Mouse (Mus musculus) forebrain, embryonic 12.5 days (tissue): ENCODE data around the gene Gpc6. TPM values are rescaled to one million over a fixed set of nuclear protein-coding genes. Genes with fewer than 3 reads are reported as not detected.
A peak's percentile ranks its signal among the peaks of the same experiment; 100 is the strongest.

Experiments
- ATAC-seq: fragments of 200-750 bp; cut with Nextera tagmentation; 2 replicates; pipeline ENCODE4 v1.8.0; 2017; ENCODE audit warnings: moderate TSS enrichment; ENCODE audit not compliant: low FRiP score
- H3K27ac ChIP-seq: fragments of 300-500 bp; sonication (generic); 2 replicates; pipeline ENCODE4 v1.5.1; 2016; ENCODE audit warnings: mild to moderate bottlenecking
- H3K27me3 ChIP-seq: fragments of 300-500 bp; sonication (generic); 2 replicates; pipeline ENCODE4 v1.6.1; 2016; ENCODE audit warnings: mild to moderate bottlenecking
- H3K36me3 ChIP-seq: fragments of 300-500 bp; sonication (generic); replicated peaks from 2 replicates; pipeline ENCODE4 v1.6.1; 2016; ENCODE audit warnings: mild to moderate bottlenecking
- H3K4me1 ChIP-seq: fragments of 300-500 bp; sonication (generic); 2 replicates; pipeline ENCODE4 v1.6.1; 2016
- H3K4me2 ChIP-seq: fragments of 300-500 bp; sonication (generic); 2 replicates; pipeline ENCODE4 v1.6.1; 2016; ENCODE audit warnings: mild to moderate bottlenecking, moderate library complexity
- H3K4me3 ChIP-seq: fragments of 300-500 bp; sonication (generic); replicated peaks from 2 replicates; pipeline ENCODE4 v1.5.1; 2016; ENCODE audit warnings: mild to moderate bottlenecking
- H3K9ac ChIP-seq: fragments of 300-500 bp; sonication (generic); 2 replicates; pipeline ENCODE4 v1.6.1; 2016; ENCODE audit warnings: mild to moderate bottlenecking
- H3K9me3 ChIP-seq: fragments of 300-500 bp; sonication (generic); 2 replicates; pipeline ENCODE4 v1.6.1; 2016
- WGBS: fragments of 180-500 bp; shearing (Covaris S2); methylation state at CpG from one replicate; pipeline ENCODE4 v1.1.7; 2016; 5-methylcytosine and 5-hydroxymethylcytosine counted together
- polyA plus RNA-seq: library from polyadenylated mRNA; unstranded; fragments of >200 nt; fragmentation: Nextera tagmentation; extraction: Ambion mirVana; gene quantifications from 2 replicates; pipeline ENCODE4 v1.2.1, GENCODE M21; 2016

The Gpc6 gene
- polyA plus RNA-seq, 1 experiment from 2014 or later: 37.7 TPM

DNA sequence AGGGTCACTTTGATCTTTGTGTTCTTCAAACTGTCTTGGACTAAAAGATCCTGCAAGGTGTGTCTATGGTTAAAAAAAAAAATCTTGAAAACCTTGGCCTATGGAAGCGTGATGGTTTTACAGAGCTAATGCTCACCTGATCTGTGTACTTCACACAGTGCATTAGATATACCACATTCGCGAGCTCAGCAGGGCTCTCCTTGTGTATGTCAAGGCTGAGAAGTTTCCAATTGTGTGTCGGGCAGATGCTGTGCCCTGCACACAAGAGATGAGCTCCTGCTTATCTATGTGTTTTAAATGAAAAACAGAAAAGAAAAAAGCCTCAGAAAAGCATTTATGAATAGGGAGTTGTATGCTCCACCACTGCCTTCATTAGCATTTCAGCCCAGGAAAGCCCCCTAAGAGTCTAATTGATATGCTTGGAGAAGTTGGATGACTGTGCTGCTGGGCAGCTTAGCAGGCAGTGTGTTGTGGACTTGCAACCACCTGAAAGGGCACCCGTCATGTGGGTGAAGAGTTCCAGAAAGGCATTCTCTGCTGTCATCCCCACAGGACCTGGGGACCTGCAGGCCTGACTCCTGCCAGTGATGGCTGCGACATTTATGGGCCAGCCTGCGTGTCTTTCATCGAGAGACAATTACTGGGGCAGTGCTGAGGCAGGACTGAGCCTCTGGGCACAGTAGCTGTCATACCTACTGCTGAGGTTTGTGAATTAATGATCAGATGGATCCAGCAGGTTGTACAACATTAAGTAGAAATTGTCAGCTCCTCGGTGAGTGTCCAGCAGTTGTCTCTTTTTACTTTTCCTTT, 436.2 kb downstream of the Gpc6 start:
- Histone ChIP-seq H3K9ac (no peak overlapping the region), H3K27me3 (no peaks in the 10 kb centered on the region), H3K36me3 (no peaks in the 10 kb centered on the region), H3K4me2 (no peak overlapping the region), H3K9me3 (no peaks in the 10 kb centered on the region), H3K4me1 (peaks cover 6% of the 10 kb centered on the region), H3K4me3 (no peak overlapping the region), H3K27ac (no peak overlapping the region)
- 70% methylated on average over 9 of the region's 9 CpGs for WGBS
- no peak for ATAC-seq

DNA sequence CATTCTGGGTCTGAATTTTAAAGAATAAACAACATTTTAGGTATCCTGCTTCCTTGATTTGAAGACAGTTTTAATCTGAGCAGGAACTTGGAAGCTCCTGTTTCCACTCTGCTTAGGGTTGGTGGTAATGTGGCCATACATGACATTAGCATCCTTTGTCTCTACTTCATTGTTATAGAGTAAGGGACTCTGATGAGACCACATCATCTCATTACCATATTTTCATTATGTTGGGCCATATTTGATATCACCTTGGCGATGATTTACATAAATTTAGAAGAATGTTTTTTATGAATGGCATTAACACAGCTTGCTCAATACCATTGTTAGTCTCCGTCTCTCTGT, 436.8 kb downstream of the Gpc6 start:
- ATAC-seq: no peak
- 86% methylated on average over 2 of the region's 2 CpGs for WGBS
- no peaks in the 10 kb centered on the region for H3K27me3 ChIP-seq

DNA sequence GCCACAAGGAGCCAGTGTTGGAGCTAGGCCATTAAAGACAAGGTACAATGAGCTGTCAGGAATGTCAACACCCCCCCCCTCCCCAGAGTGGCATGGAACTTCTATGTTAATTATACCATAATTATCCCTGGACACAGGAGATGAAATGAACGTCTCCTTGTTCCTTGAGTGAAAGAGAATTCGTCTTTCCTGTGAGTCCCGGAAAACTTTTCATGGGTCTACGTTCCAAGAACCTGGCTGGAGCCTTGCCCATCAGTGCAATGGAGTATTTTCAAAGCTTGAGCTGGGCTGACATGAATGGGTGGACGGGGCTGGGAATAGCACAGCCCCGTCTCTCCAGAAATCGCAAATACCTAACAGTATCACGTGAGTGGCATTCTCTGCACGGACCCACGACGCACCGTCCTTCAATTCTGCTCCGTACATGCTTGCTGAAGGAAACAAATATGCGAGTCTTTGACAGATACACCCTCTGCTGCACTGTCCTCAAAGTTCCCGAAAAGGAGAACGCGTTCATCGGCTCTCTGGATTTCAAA, 444.3 kb downstream of the Gpc6 start:
- Histone ChIP-seq H3K9ac (no peak overlapping the region), H3K4me2 (no peak overlapping the region), H3K27me3 (no peaks in the 10 kb centered on the region), H3K27ac (no peak overlapping the region), H3K36me3 (no peaks in the 10 kb centered on the region), H3K9me3 (no peaks in the 10 kb centered on the region), H3K4me1 (no peaks in the 10 kb centered on the region; the same call in 1 of the 2 replicates), H3K4me3 (no peak overlapping the region)
- 73% methylated on average over 18 of the region's 18 CpGs for WGBS
- peak; percentile 44; the same call in 1 of the 2 replicates for ATAC-seq

More for the DNA sequence above, 436.8 kb downstream of the Gpc6 start:
- H3K9ac ChIP-seq: no peak overlapping the region
- H3K36me3 ChIP-seq: no peaks in the 10 kb centered on the region
- H3K4me1 ChIP-seq: peaks cover 6% of the 10 kb centered on the region
- H3K4me3 ChIP-seq: no peak overlapping the region
- no peak overlapping the region for H3K4me2 ChIP-seq
- no peak overlapping the region for H3K27ac ChIP-seq
- no peaks in the 10 kb centered on the region for H3K9me3 ChIP-seq

DNA sequence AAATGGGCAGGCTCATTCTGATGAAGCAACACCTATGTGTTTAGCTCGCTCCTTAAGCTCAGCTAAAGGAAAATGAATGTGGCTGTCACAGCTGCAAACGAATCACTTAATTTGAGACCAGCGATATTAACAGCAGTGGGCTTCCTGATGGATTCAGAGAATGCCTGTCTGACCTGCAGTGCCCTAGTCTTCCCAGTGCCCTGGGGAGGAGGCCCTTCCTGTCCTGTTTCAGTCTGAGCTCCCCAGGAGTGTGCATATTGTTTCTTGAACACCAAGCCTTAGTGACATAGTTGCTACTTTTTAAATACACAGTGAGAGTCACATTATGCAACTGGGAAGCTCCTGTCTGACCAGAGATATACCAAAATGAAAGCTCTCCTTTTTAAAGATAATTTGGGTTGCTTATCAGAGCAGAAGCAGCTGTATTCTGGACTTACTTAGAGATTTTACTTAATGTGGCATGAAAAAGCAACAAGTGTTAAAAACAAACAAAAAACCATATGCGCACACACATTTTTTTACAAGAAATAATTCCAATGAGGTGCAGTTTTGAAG, 451.8 kb downstream of the Gpc6 start:
- Histone ChIP-seq H3K27me3 (no peaks in the 10 kb centered on the region), H3K27ac (no peak overlapping the region), H3K4me2 (no peak overlapping the region), H3K36me3 (no peaks in the 10 kb centered on the region), H3K9me3 (no peaks in the 10 kb centered on the region), H3K9ac (no peak overlapping the region), H3K4me3 (no peak overlapping the region), H3K4me1 (peaks cover 3% of the 10 kb centered on the region; the same call in 1 of the 2 replicates)
- no peak for ATAC-seq
- WGBS: 46% methylated on average over 4 of the region's 4 CpGs

DNA sequence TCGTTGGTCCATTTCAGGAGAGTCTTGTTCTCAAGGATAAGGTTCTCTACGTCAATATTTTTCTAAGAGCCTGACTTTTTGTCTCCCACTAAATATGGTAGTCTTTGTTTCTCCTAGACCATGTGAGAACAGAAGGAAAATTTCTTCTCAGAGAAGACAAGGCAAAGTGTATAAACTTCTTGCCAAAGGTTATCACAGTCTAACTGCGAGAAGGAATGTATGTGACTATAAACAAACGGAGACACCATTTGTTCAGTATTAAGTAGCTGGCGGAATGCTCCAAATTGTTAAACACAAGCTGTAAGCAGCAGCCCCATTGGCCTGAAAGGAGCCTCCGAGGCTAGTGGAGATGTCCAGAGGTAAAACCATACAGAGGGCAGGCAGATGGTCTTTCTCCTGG, 454.9 kb downstream of the Gpc6 start:
- H3K27ac ChIP-seq: no peak overlapping the region
- no peaks in the 10 kb centered on the region for H3K36me3 ChIP-seq
- H3K9ac ChIP-seq: no peak overlapping the region
- 88% methylated on average over 6 of the region's 6 CpGs for WGBS
- no peak overlapping the region for H3K4me2 ChIP-seq
- no peak for ATAC-seq
- no peak overlapping the region for H3K4me3 ChIP-seq
- H3K27me3 ChIP-seq: no peaks in the 10 kb centered on the region
- peaks cover 8% of the 10 kb centered on the region for H3K4me1 ChIP-seq
- H3K9me3 ChIP-seq: no peaks in the 10 kb centered on the region

DNA sequence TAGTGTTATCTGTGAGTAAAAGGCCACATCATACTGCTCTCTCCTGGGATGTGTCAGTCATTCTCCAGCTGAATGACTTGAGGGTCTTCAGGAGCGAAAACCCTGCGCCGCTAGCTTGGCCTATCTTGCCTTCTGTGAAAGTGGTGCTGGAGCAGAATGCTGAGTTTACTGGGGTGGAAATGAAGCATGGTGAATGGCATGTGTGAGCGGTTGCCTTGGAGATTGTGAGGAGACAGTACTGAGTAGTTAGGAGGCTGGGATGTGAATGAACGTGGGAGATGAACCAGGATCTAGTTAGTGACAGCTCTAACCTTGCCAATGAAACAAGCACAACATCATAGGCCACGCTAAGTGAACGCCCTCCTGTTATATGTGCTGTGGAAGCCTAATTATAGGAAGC, 458.1 kb downstream of the Gpc6 start:
- no peak overlapping the region for H3K4me2 ChIP-seq
- WGBS: 63% methylated on average over 7 of the region's 7 CpGs
- no peaks in the 10 kb centered on the region for H3K27me3 ChIP-seq
- peak; percentile 69; the same call in 1 of the 2 replicates for ATAC-seq
- no peaks in the 10 kb centered on the region for H3K36me3 ChIP-seq
- H3K4me1 ChIP-seq: peaks cover 5% of the 10 kb centered on the region; the same call in 1 of the 2 replicates
- no peak overlapping the region for H3K9ac ChIP-seq
- no peak overlapping the region for H3K27ac ChIP-seq
- H3K9me3 ChIP-seq: no peaks in the 10 kb centered on the region
- no peak overlapping the region for H3K4me3 ChIP-seq

DNA sequence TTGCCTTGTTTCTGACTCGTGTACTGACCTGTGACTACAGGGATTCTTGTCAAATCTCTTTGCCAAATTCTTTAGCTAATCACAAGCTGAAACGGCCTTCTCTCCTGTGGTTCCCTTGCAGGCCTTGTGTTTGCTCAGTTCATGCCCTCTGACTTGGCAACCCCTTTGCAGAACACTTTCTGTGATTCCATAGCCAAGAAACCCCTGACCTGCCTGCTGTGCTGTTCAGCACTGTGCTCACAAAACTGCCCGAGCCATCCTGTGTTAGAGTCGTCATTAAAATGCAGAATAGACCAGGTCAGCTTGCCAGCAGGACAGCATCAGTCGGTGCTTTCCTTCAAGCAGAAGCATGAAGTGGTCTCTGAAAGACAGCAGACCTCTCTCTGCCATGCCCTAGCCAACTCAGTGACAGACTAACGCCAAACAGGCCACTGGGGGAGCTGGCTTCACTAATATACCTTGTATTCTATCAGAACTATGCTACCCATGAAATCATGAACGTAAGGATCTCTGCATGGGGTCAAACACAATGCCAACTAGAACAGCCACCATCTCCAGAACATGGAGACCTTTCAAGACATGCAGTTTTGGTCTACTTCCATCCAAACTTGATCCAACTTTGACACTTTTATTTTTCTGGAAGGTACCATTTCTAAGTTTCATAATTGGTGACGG, 459.1 kb downstream of the Gpc6 start:
- 59% methylated on average over 8 of the region's 8 CpGs for WGBS

DNA sequence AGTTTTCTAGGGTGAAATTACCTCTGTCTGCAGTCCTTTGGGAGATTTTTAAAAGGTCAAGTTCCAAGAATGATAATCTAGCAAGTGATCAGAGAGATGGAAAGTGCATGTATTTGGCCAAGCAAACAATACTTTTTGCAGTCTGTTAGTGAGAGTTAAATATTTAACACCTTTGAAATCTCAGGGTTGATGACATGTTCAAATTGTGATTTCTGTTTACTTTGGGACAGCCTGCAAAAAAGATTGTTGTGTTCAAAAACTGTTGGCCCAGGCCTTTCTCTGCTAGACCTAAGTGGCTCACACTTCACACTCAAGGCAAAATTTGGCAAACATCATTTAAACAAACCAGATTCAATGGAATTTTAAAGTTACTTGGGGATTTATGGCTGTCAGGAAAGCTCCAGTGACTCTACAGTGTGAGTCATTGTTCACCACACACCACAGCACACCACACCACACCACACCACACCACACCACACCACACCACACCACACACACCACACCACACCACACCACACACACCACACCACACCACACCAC, 460.7 kb downstream of the Gpc6 start:
- H3K27me3 ChIP-seq: no peaks in the 10 kb centered on the region
- ATAC-seq: no peak
- no peaks in the 10 kb centered on the region for H3K9me3 ChIP-seq
- no peak overlapping the region for H3K4me3 ChIP-seq
- H3K9ac ChIP-seq: no peak overlapping the region
- no peaks in the 10 kb centered on the region for H3K36me3 ChIP-seq
- peaks cover 5% of the 10 kb centered on the region; the same call in 1 of the 2 replicates for H3K4me1 ChIP-seq
- H3K27ac ChIP-seq: no peak overlapping the region
- H3K4me2 ChIP-seq: no peak overlapping the region

More for the DNA sequence above, 459.1 kb downstream of the Gpc6 start:
- peaks cover 5% of the 10 kb centered on the region; the same call in 1 of the 2 replicates for H3K4me1 ChIP-seq
- no peaks in the 10 kb centered on the region for H3K36me3 ChIP-seq
- H3K9me3 ChIP-seq: no peaks in the 10 kb centered on the region
- no peak overlapping the region for H3K4me3 ChIP-seq
- H3K9ac ChIP-seq: no peak overlapping the region
- no peak for ATAC-seq
- no peak overlapping the region for H3K27ac ChIP-seq
- H3K4me2 ChIP-seq: no peak overlapping the region
- H3K27me3 ChIP-seq: no peaks in the 10 kb centered on the region

DNA sequence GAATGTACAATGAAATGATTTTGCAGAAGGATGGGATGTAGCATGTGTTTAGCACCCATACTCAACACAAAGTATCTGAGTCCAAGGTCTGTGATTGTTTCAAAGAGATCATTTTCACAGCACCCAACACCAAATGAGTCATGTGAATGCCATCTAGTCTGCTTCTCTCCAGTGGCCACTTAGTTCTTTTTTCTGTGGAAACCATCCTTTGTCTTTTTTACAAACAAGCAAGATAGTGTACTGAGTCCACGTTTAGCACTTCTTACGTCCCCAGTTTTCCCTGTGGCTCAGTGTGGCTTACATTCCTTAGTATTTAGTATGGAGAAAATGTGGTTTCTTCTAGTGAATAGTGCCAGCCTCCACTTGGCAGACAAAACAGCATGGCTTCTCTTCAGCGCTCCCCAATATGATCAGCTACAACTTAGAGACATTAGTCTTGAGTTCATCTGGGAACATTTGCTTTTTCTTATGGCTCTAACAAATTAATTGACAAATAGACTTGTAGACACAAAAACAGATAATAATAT, 465.7 kb downstream of the Gpc6 start:
- ATAC-seq: no peak
- Histone ChIP-seq H3K27me3 (no peaks in the 10 kb centered on the region), H3K4me2 (no peak overlapping the region), H3K9me3 (no peaks in the 10 kb centered on the region), H3K9ac (no peak overlapping the region), H3K36me3 (no peaks in the 10 kb centered on the region), H3K4me1 (no peaks in the 10 kb centered on the region), H3K4me3 (no peak overlapping the region), H3K27ac (no peak overlapping the region)
- WGBS: 88% methylated on average over 3 of the region's 3 CpGs

DNA sequence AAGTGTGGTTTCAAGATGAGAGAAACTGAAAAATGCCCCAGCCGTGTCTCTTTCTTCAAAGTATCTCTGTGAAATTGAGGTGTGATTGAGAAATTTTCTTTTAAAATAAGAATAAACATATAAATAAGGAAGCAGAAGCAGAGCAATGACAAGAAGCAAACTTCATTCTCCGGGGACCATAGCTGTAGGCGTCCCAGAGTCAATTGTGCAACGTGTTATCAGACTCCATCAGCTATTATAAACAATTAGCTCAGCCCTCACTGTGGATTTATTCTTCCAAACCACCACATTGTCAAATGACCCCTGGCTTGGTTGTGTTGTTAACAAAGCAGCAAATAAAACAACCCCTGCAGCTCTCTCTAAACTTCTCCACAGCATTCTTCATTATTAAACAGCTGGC, 466.3 kb downstream of the Gpc6 start:
- no peak overlapping the region for H3K9ac ChIP-seq
- H3K4me2 ChIP-seq: no peak overlapping the region
- H3K4me1 ChIP-seq: no peaks in the 10 kb centered on the region
- H3K4me3 ChIP-seq: no peak overlapping the region
- no peaks in the 10 kb centered on the region for H3K9me3 ChIP-seq
- WGBS: 70% methylated on average over 4 of the region's 4 CpGs
- H3K27me3 ChIP-seq: no peaks in the 10 kb centered on the region
- H3K36me3 ChIP-seq: no peaks in the 10 kb centered on the region
- no peak overlapping the region for H3K27ac ChIP-seq
- no peak for ATAC-seq

DNA sequence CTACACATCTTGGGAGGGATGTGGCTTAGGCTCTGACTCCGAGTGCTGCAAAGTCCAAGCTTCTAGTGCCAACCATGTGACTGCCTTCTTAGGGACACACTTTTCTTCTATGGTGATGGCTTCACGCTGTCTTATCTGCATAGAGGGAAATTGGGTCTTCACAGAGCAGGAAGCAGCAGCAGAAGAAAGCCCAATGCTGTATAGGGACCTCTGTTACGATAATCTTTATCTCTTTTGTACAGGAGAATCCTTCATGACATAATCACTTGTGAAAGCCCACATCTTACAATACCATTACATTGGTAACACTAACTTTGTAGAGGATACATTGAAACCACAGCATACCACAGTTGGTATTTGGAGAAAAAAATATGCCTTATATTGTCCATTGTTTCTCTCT, 472.1 kb downstream of the Gpc6 start:
- H3K36me3 ChIP-seq: no peaks in the 10 kb centered on the region
- no peak for ATAC-seq
- 89% methylated on average over 3 of the region's 3 CpGs for WGBS
- H3K4me3 ChIP-seq: no peak overlapping the region
- H3K27me3 ChIP-seq: no peaks in the 10 kb centered on the region
- H3K4me1 ChIP-seq: no peaks in the 10 kb centered on the region
- no peak overlapping the region for H3K27ac ChIP-seq
- no peak overlapping the region for H3K4me2 ChIP-seq
- no peak overlapping the region for H3K9ac ChIP-seq
- H3K9me3 ChIP-seq: no peaks in the 10 kb centered on the region

DNA sequence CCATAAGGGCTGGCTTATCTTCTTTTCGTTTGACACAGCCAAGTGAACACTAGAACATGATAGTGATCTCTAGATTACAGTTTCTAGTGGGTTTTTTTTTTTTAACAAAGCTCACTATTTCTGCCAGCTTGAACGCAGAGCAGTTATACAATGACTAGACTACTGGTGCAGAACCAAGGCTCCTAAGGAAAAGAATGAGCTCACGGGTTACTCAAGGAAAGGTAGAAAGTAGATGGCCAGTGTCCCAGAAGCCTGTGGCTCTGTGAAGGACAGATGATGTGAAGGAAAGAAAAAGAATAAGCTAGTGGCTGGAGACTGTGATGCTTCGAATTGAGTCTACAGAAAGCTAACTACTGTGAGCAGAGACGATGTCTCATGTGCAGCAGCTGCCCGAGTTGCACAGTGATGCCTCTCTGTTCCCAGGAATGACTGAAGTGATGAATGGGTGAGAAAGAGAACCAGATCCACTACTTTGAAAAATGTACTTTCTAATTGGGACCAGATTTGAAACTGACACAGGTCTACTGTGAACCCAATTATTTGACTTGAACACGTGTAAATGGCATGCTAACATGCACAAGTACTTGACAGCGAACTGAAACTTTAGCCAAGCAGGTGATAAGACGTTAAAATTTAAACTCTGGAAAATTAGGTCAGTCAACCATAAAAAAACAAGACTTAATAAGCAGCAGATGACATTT, 482.9 kb downstream of the Gpc6 start:
- Histone ChIP-seq H3K9me3 (no peaks in the 10 kb centered on the region), H3K27ac (no peak overlapping the region), H3K9ac (no peak overlapping the region), H3K4me3 (no peak overlapping the region), H3K4me2 (no peak overlapping the region), H3K4me1 (no peaks in the 10 kb centered on the region), H3K36me3 (no peaks in the 10 kb centered on the region), H3K27me3 (no peaks in the 10 kb centered on the region)
- WGBS: 77% methylated on average over 9 of the region's 9 CpGs
- no peak for ATAC-seq
